Mouse (Mus musculus) ES-E14 (cell line): ENCODE data around the gene Spata21. TPM values are rescaled to one million over a fixed set of nuclear protein-coding genes. Genes with fewer than 3 reads are reported as not detected.
A peak's percentile ranks its signal among the peaks of the same experiment; 100 is the strongest.

Source experiments
- DNase-seq: peaks from one replicate; pipeline ENCODE4 v3.0.0-alpha.2; 2013; ENCODE audit warnings: low read depth, low spot score
- H3K27ac ChIP-seq: 2 replicates; pipeline ENCODE4 v1.5.1; 2012; ENCODE audit warnings: low read depth, mild to moderate bottlenecking, low read length, moderate library complexity, mixed read lengths; ENCODE audit not compliant: poor library complexity, insufficient read depth, severe bottlenecking
- H3K36me3 ChIP-seq: 2 replicates; pipeline ENCODE4 v1.6.1; 2012; ENCODE audit warnings: mild to moderate bottlenecking, low read length, moderate library complexity, mixed read lengths; ENCODE audit not compliant: control insufficient read depth, poor library complexity, insufficient read depth, severe bottlenecking
- H3K4me1 ChIP-seq, 2 experiments: fragments of 150-350 bp in 1 of 2; sonication (generic) in 1 of 2; 2 replicates each; pipeline ENCODE4 v1.6.1; 2012; ENCODE audit warnings: low read length in 2 of 2, mild to moderate bottlenecking in 1 of 2, mixed read lengths in 1 of 2; ENCODE audit not compliant: control insufficient read depth in 2 of 2, insufficient read depth in 2 of 2, poor library complexity in 1 of 2
- H3K4me3 ChIP-seq, 2 experiments: fragments of 150-350 bp in 1 of 2; sonication (generic) in 1 of 2; 2 replicates each; pipeline ENCODE4 v1.5.1; 2012; ENCODE audit warnings: low read length in 2 of 2, low read depth in 1 of 2, mild to moderate bottlenecking in 1 of 2, mixed read lengths in 1 of 2; ENCODE audit not compliant: insufficient read depth in 1 of 2, poor library complexity in 1 of 2, severe bottlenecking in 1 of 2
- H3K9ac ChIP-seq: 2 replicates; pipeline ENCODE4 v1.6.1; 2012; ENCODE audit warnings: low read depth, mild to moderate bottlenecking, low read length, mixed read lengths; ENCODE audit not compliant: poor library complexity, insufficient read depth, severe bottlenecking
- H3K9me3 ChIP-seq: fragments of 150-350 bp; sonication (generic); 2 replicates; pipeline ENCODE4 v1.6.1; 2012; ENCODE audit warnings: low read depth, mild to moderate bottlenecking, low read length; ENCODE audit not compliant: control insufficient read depth, insufficient read depth
- CHD2 ChIP-seq: IDR thresholded peaks from 2 replicates; pipeline ENCODE4 v1.6.1; 2014; ENCODE audit warnings: mild to moderate bottlenecking, low read depth, low read length, inconsistent platforms
- HCFC1 ChIP-seq: IDR thresholded peaks from 2 replicates; pipeline ENCODE4 v1.6.1; 2012; ENCODE audit warnings: low read length, inconsistent platforms, borderline replicate concordance; ENCODE audit not compliant: insufficient read depth
- MAFK ChIP-seq: IDR thresholded peaks from 2 replicates; pipeline ENCODE4 v1.6.1; 2014; ENCODE audit warnings: mild to moderate bottlenecking, low read depth, low read length, inconsistent platforms; ENCODE audit not compliant: insufficient read depth
- ZC3H11A ChIP-seq: IDR thresholded peaks from 2 replicates; pipeline ENCODE4 v1.6.1; 2012; ENCODE audit warnings: low read depth, mild to moderate bottlenecking, inconsistent platforms, low read length, borderline replicate concordance
- ZNF384 ChIP-seq: IDR thresholded peaks from 2 replicates; pipeline ENCODE4 v1.6.1; 2012; ENCODE audit warnings: low read depth, low read length, inconsistent platforms
- in situ Hi-C, 2 experiments: fragments of 600-800 bp; cut with MboI; formaldehyde crosslinking; loops; one replicate each; pipeline ENCODE4 v1.15.1; 2025; ENCODE audit warnings: low sequenced_read_pairs in 2 of 2, inconsistent platforms in 1 of 2; ENCODE audit not compliant: unreplicated experiment in 2 of 2
- total RNA-seq: library from RNA; depleted of rRNA; stranded (reverse); fragments of 300-350 nt; gene quantifications from 2 replicates; pipeline ENCODE4 v1.2.3, GENCODE M21; 2012

Gene Spata21
- total RNA-seq, 1 experiment = 0.27 TPM

GRCm38 (mm10) chr4:141101291-141101690 lies 13.2 kb downstream of the Spata21 start:
- H3K4me1 ChIP-seq = peaks cover 5 to 31% of the 10 kb centered on the region in 2 experiments
- DNase-seq = no peak
- in situ Hi-C loops = no loop called here

GRCm38 (mm10) chr4:141101855-141102254 lies 13.7 kb downstream of the Spata21 start:
- DNase-seq = peak; percentile 74
- in situ Hi-C loops = no loop called here

More at GRCm38 (mm10) chr4:141101291-141101690, 13.2 kb downstream of the Spata21 start:
- Histone ChIP-seq H3K9me3 (no peaks in the 10 kb centered on the region), H3K9ac (no peak overlapping the region), H3K4me3 (no peak overlapping the region), H3K27ac (peak overlapping the region; percentile 42; the same call in 1 of the 2 replicates), H3K36me3 (no peaks in the 10 kb centered on the region)
- TF ChIP-seq ZC3H11A (no peak), HCFC1 (no peak), MAFK (no peak), ZNF384 (no peak), CHD2 (no peak)

GRCm38 (mm10) chr4:141106526-141107183 lies 18.5 kb downstream of the Spata21 start:
- no peak overlapping the region for H3K27ac ChIP-seq
- DNase-seq = no peak
- H3K4me3 ChIP-seq = no peak overlapping the region
- peaks cover 0 to under 1% of the 10 kb centered on the region in 2 experiments; a peak in 1 of 4 replicates for H3K4me1 ChIP-seq
- TF ChIP-seq CHD2 = no peak
- TF ChIP-seq HCFC1 = no peak
- TF ChIP-seq ZC3H11A = no peak
- TF ChIP-seq MAFK = peak; percentile 95
- H3K9me3 ChIP-seq = no peaks in the 10 kb centered on the region
- in situ Hi-C loops = no loop called here
- no peaks in the 10 kb centered on the region for H3K36me3 ChIP-seq
- no peak overlapping the region for H3K9ac ChIP-seq

More at GRCm38 (mm10) chr4:141101855-141102254, 13.7 kb downstream of the Spata21 start:
- TF ChIP-seq ZC3H11A = no peak
- TF ChIP-seq HCFC1 = no peak
- TF ChIP-seq CHD2 = no peak
- Histone ChIP-seq H3K4me3 (no peak overlapping the region), H3K9ac (no peak overlapping the region), H3K27ac (no peak overlapping the region), H3K36me3 (no peaks in the 10 kb centered on the region), H3K9me3 (no peaks in the 10 kb centered on the region), H3K4me1 (peaks cover 5 to 29% of the 10 kb centered on the region in 2 experiments)

GRCm38 (mm10) chr4:141108196-141108732 lies 20.1 kb downstream of the Spata21 start:
- Histone ChIP-seq H3K9me3 (no peaks in the 10 kb centered on the region), H3K9ac (no peak overlapping the region), H3K4me3 (no peak overlapping the region), H3K4me1 (peaks cover 0 to 4% of the 10 kb centered on the region in 2 experiments; a peak in 1 of 4 replicates), H3K36me3 (0 out of 2 replicates have a peak, but pooled peaks cover 2% of the 10 kb centered on the region), H3K27ac (no peak overlapping the region)
- TF ChIP-seq HCFC1 (no peak), MAFK (no peak), ZC3H11A (no peak), CHD2 (no peak), ZNF384 (no peak)
- in situ Hi-C loops = no loop called here
- DNase-seq = no peak
